Mouse (Mus musculus) MEL (cell line): ENCODE measurements around the gene Orc1. TPM values are rescaled to one million over a fixed set of nuclear protein-coding genes. Genes with fewer than 3 reads are reported as not detected.
A peak's percentile ranks its signal among the peaks of the same experiment; 100 is the strongest.

Source experiments
- DNase-seq: peaks from one replicate; pipeline ENCODE4 v3.0.0; 2011; ENCODE audit warnings: low read depth, low spot score
- H3K27ac ChIP-seq: 2 replicates; pipeline ENCODE4 v1.5.1; 2012; ENCODE audit warnings: low read depth, mild to moderate bottlenecking, control low read depth, low read length, moderate library complexity; ENCODE audit not compliant: control insufficient read depth
- H3K27me3 ChIP-seq, 2 experiments: fragments of 150-350 bp in 1 of 2; sonication (generic) in 1 of 2; 2 replicates each; pipeline ENCODE4 v1.6.1; 2012; ENCODE audit warnings: low read length in 2 of 2, mild to moderate bottlenecking in 2 of 2, improper control_type of control experiment in 1 of 2, moderate library complexity in 1 of 2; ENCODE audit not compliant: insufficient read depth in 2 of 2, control insufficient read depth in 1 of 2
- H3K36me3 ChIP-seq, 2 experiments: 2 replicates each; pipeline ENCODE4 v1.6.1; 2012 to 2014; ENCODE audit warnings: low read length in 2 of 2, improper control_type of control experiment in 1 of 2, inconsistent platforms in 1 of 2, mild to moderate bottlenecking in 1 of 2; ENCODE audit not compliant: insufficient read depth in 2 of 2, control insufficient read depth in 1 of 2
- H3K4me1 ChIP-seq, 2 experiments: fragments of 150-350 bp in 1 of 2; sonication (generic) in 1 of 2; 2 replicates each; pipeline ENCODE4 v1.6.1; 2012; ENCODE audit warnings: low read length in 2 of 2, improper control_type of control experiment in 1 of 2, mild to moderate bottlenecking in 1 of 2; ENCODE audit not compliant: insufficient read depth in 2 of 2, control insufficient read depth in 1 of 2
- H3K4me3 ChIP-seq, 2 experiments: fragments of 150-350 bp in 1 of 2; sonication (generic) in 1 of 2; 2 replicates each; pipeline ENCODE4 v1.5.1; 2012; ENCODE audit warnings: low read depth in 2 of 2, low read length in 2 of 2, mild to moderate bottlenecking in 2 of 2, moderate library complexity in 2 of 2, control low read depth in 1 of 2, improper control_type of control experiment in 1 of 2; ENCODE audit not compliant: control insufficient read depth in 1 of 2, insufficient read depth in 1 of 2
- H3K79me2 ChIP-seq: 2 replicates; pipeline ENCODE4 v1.6.1; 2012; ENCODE audit warnings: mild to moderate bottlenecking, low read length, moderate library complexity; ENCODE audit not compliant: control insufficient read depth, poor library complexity, insufficient read depth
- H3K9ac ChIP-seq: 2 replicates; pipeline ENCODE4 v1.6.1; 2012; ENCODE audit warnings: low read depth, mild to moderate bottlenecking, control low read depth, low read length, moderate library complexity; ENCODE audit not compliant: control insufficient read depth, poor library complexity, severe bottlenecking
- H3K9me3 ChIP-seq: fragments of 150-350 bp; sonication (generic); replicated peaks from 2 replicates; pipeline ENCODE4 v1.6.1; 2012; ENCODE audit warnings: mild to moderate bottlenecking, low read length, improper control_type of control experiment, moderate library complexity; ENCODE audit not compliant: insufficient read depth
- CTCF ChIP-seq, 3 experiments: IDR thresholded peaks in 2 of 3; conservative IDR thresholded peaks in 1 of 3; 2 replicates each; pipeline ENCODE4 v1.5.1; 2011 to 2012; ENCODE audit warnings: low read length in 3 of 3, low read depth in 2 of 3, mild to moderate bottlenecking in 2 of 3, improper control_type of control experiment in 1 of 3, inconsistent platforms in 1 of 3, mixed read lengths in 1 of 3, moderate library complexity in 1 of 3; ENCODE audit not compliant: control insufficient read depth in 1 of 3, insufficient read depth in 1 of 3, poor library complexity in 1 of 3, severe bottlenecking in 1 of 3
- E2F4 ChIP-seq: IDR thresholded peaks from 2 replicates; pipeline ENCODE4 v1.6.1; 2011; ENCODE audit warnings: low read depth, low read length, improper control_type of control experiment, borderline replicate concordance
- ETS1 ChIP-seq: IDR thresholded peaks from 2 replicates; pipeline ENCODE4 v1.6.1; 2012; ENCODE audit warnings: low read depth, mild to moderate bottlenecking, inconsistent platforms, low read length, improper control_type of control experiment, moderate library complexity
- GABPA ChIP-seq: IDR thresholded peaks from 2 replicates; pipeline ENCODE4 v1.6.1; 2012; ENCODE audit warnings: low read depth, mild to moderate bottlenecking, inconsistent platforms, low read length, improper control_type of control experiment, moderate library complexity
- GATA1 ChIP-seq: IDR thresholded peaks from 2 replicates; pipeline ENCODE4 v1.6.1; 2011; ENCODE audit warnings: low read depth, low read length, improper control_type of control experiment
- HCFC1 ChIP-seq: IDR thresholded peaks from 2 replicates; pipeline ENCODE4 v1.6.1; 2012; ENCODE audit warnings: low read depth, mild to moderate bottlenecking, inconsistent platforms, low read length, improper control_type of control experiment, moderate library complexity
- MAFK ChIP-seq: IDR thresholded peaks from 2 replicates; pipeline ENCODE4 v1.6.1; 2011; ENCODE audit warnings: low read depth, mild to moderate bottlenecking, low read length, improper control_type of control experiment, borderline replicate concordance
- MAZ ChIP-seq: IDR thresholded peaks from 2 replicates; pipeline ENCODE4 v1.6.1; 2012; ENCODE audit warnings: low read depth, mild to moderate bottlenecking, inconsistent platforms, low read length, improper control_type of control experiment
- MEF2A ChIP-seq: IDR thresholded peaks from 2 replicates; pipeline ENCODE4 v1.6.1; 2014; ENCODE audit warnings: low read depth, mild to moderate bottlenecking, inconsistent platforms, low read length, improper control_type of control experiment; ENCODE audit not compliant: poor library complexity, insufficient replicate concordance, severe bottlenecking; ENCODE audit errors: extremely low read depth
- MXI1 ChIP-seq: IDR thresholded peaks from 2 replicates; pipeline ENCODE4 v1.6.1; 2011; ENCODE audit warnings: mild to moderate bottlenecking, low read depth, low read length, improper control_type of control experiment
- MYC ChIP-seq: IDR thresholded peaks from 2 replicates; pipeline ENCODE4 v1.6.1; 2011; ENCODE audit warnings: low read depth, mild to moderate bottlenecking, low read length, improper control_type of control experiment, moderate library complexity
- NELFE ChIP-seq: IDR thresholded peaks from 2 replicates; pipeline ENCODE4 v1.6.1; 2011; ENCODE audit warnings: low read depth, low read length, improper control_type of control experiment
- NRF1 ChIP-seq: IDR thresholded peaks from 2 replicates; pipeline ENCODE4 v1.6.1; 2014; ENCODE audit warnings: low read depth, mild to moderate bottlenecking, inconsistent platforms, low read length, improper control_type of control experiment, moderate library complexity; ENCODE audit not compliant: poor library complexity, insufficient read depth, severe bottlenecking
- POLR2AphosphoS5 ChIP-seq: IDR thresholded peaks from 2 replicates; pipeline ENCODE4 v1.6.1; 2012; ENCODE audit warnings: low read depth, borderline replicate concordance, mild to moderate bottlenecking, inconsistent platforms, low read length, moderate library complexity, mixed read lengths
- RCOR1 ChIP-seq: IDR thresholded peaks from 2 replicates; pipeline ENCODE4 v1.6.1; 2012; ENCODE audit warnings: low read depth, mild to moderate bottlenecking, inconsistent platforms, low read length, improper control_type of control experiment
- TAL1 ChIP-seq: IDR thresholded peaks from 2 replicates; pipeline ENCODE4 v1.6.1; 2012; ENCODE audit warnings: mild to moderate bottlenecking, inconsistent platforms, low read length, moderate library complexity, mixed read lengths
- TBP ChIP-seq: IDR thresholded peaks from 2 replicates; pipeline ENCODE4 v1.8.0; 2011; ENCODE audit warnings: low read depth, low read length, improper control_type of control experiment
- UBTF ChIP-seq: IDR thresholded peaks from 2 replicates; pipeline ENCODE4 v1.6.1; 2012; ENCODE audit warnings: low read depth, mild to moderate bottlenecking, inconsistent platforms, low read length, improper control_type of control experiment, moderate library complexity, borderline replicate concordance; ENCODE audit not compliant: insufficient read depth
- ZKSCAN1 ChIP-seq: IDR thresholded peaks from 2 replicates; pipeline ENCODE4 v1.6.1; 2012; ENCODE audit warnings: low read depth, mild to moderate bottlenecking, inconsistent platforms, low read length, improper control_type of control experiment, moderate library complexity
- ZNF384 ChIP-seq: IDR thresholded peaks from 2 replicates; pipeline ENCODE4 v1.6.1; 2012; ENCODE audit warnings: low read depth, mild to moderate bottlenecking, inconsistent platforms, low read length, improper control_type of control experiment
- polyA plus RNA-seq, 2 experiments: library from polyadenylated mRNA; stranded (reverse) in 1 of 2; unstranded in 1 of 2; fragments of >175 nt in 1 of 2; fragments of >200 nt in 1 of 2; gene quantifications; 2 replicates each; pipeline versions ENCODE4 v1.2.1 to v1.2.4; 2012; ENCODE audit warnings: low replicate concordance in 2 of 2, low read depth in 1 of 2; ENCODE audit not compliant: insufficient read length in 2 of 2, insufficient read depth in 1 of 2, missing spikeins in 1 of 2
- total RNA-seq: library from RNA; depleted of rRNA; stranded (reverse); fragments of 300-350 nt; gene quantifications from 2 replicates; pipeline ENCODE4 v1.2.3, GENCODE M21; 2012

Orc1 gene
- total and polyA plus RNA-seq, 3 experiments, result 24.4 to 26.8 TPM; not detected in 1

- peaks cover 9% of the 10 kb centered on the region for H3K79me2 ChIP-seq
- no peak overlapping the region for H3K27ac ChIP-seq
- peaks cover under 1 to 18% of the 10 kb centered on the region in 2 experiments for H3K36me3 ChIP-seq
- H3K4me1 ChIP-seq, result 0 out of 4 replicates have a peak, but pooled peaks cover 0 to 2% of the 10 kb centered on the region in 2 experiments
- H3K9ac ChIP-seq, result no peak overlapping the region
- no peaks in the 10 kb centered on the region for H3K9me3 ChIP-seq
- DNase-seq, result no peak
- H3K4me3 ChIP-seq, result no peak overlapping the region
- TF ChIP-seq ETS1, result no peak
- TF ChIP-seq CTCF (IDR thresholded peaks at IDR 0.05 in 2 of 3, conservative IDR thresholded peaks at IDR 0.05 in 1 of 3; ENCODE audit: control insufficient read depth in 1 of 3, insufficient read depth in 1 of 3, low read depth in 2 of 3, low read length in 3 of 3, poor library complexity in 1 of 3, severe bottlenecking in 1 of 3), result no peak
- TF ChIP-seq ZKSCAN1, result no peak
- no peaks in the 10 kb centered on the region for H3K27me3 ChIP-seq
These were observed 6.6 kb upstream of the Orc1 start for GRCm38 (mm10) chr4:108572644-108573043.

- TF ChIP-seq TBP, result no peak
- no peak for TF ChIP-seq GABPA
- TF ChIP-seq NELFE, result no peak
- TF ChIP-seq MXI1, result peak; percentile 66; the same call in 1 of the 2 replicates
- 0 out of 2 replicates have a peak, but pooled peaks have one; percentile 6 for TF ChIP-seq ZNF384
- no peak for TF ChIP-seq MAZ
- TF ChIP-seq ETS1, result no peak
- no peak for TF ChIP-seq E2F4
- peak; percentile 52; the same call in 1 of the 2 replicates for TF ChIP-seq MYC
- no peak for TF ChIP-seq CTCF (IDR thresholded peaks at IDR 0.05 in 2 of 3, conservative IDR thresholded peaks at IDR 0.05 in 1 of 3; ENCODE audit: control insufficient read depth in 1 of 3, insufficient read depth in 1 of 3, low read depth in 2 of 3, low read length in 3 of 3, poor library complexity in 1 of 3, severe bottlenecking in 1 of 3)
- H3K27ac ChIP-seq, result peak overlapping the region; percentile 69
These were observed 654 bp downstream of the Orc1 start for GRCm38 (mm10) chr4:108579743-108580411.

GRCm38 (mm10) chr4:108593376-108593775 is 14.2 kb downstream of the Orc1 start:
- Histone ChIP-seq H3K27me3 (no peaks in the 10 kb centered on the region), H3K36me3 (peaks cover 0 to 21% of the 10 kb centered on the region in 2 experiments; a peak in 2 of 4 replicates), H3K4me3 (no peak overlapping the region), H3K79me2 (no peaks in the 10 kb centered on the region), H3K9me3 (no peaks in the 10 kb centered on the region), H3K4me1 (no peaks in the 10 kb centered on the region), H3K9ac (no peak overlapping the region), H3K27ac (no peak overlapping the region)
- no peak for TF ChIP-seq TAL1
- TF ChIP-seq GATA1, result no peak
- no peak for TF ChIP-seq CTCF (IDR thresholded peaks at IDR 0.05 in 2 of 3, conservative IDR thresholded peaks at IDR 0.05 in 1 of 3; ENCODE audit: control insufficient read depth in 1 of 3, insufficient read depth in 1 of 3, low read depth in 2 of 3, low read length in 3 of 3, poor library complexity in 1 of 3, severe bottlenecking in 1 of 3)
- TF ChIP-seq MAFK, result no peak
- no peak for TF ChIP-seq HCFC1
- no peak for TF ChIP-seq NRF1
- no peak for TF ChIP-seq MEF2A
- TF ChIP-seq E2F4, result no peak
- no peak for TF ChIP-seq POLR2AphosphoS5
- no peak for TF ChIP-seq RCOR1
- TF ChIP-seq UBTF, result no peak
- DNase-seq, result no peak

More at GRCm38 (mm10) chr4:108579743-108580411, 654 bp downstream of the Orc1 start:
- H3K36me3 ChIP-seq, result peaks cover 6 to 16% of the 10 kb centered on the region in 2 experiments; a peak in 3 of 4 replicates
- H3K79me2 ChIP-seq, result peaks cover 51% of the 10 kb centered on the region
- H3K27me3 ChIP-seq, result no peaks in the 10 kb centered on the region
- peak overlapping the region; percentile 76 for H3K9ac ChIP-seq
- H3K4me3 ChIP-seq, result peak overlapping the region; percentile 54 to 80
- peaks cover 0 to 10% of the 10 kb centered on the region in 2 experiments; a peak in 1 of 4 replicates for H3K4me1 ChIP-seq
- H3K9me3 ChIP-seq, result no peaks in the 10 kb centered on the region
- DNase-seq, result peak; percentile 55
